Mouse (Mus musculus) CH12.LX (cell line): ENCODE measurements around the gene Dyrk3. TPM values are rescaled to one million over a fixed set of nuclear protein-coding genes. Genes with fewer than 3 reads are reported as not detected.

ENCODE experiments used
- DNase-seq: peaks from one replicate; pipeline ENCODE4 v3.0.0-alpha.2; 2013; ENCODE audit errors: extremely low read depth
- H3K27ac ChIP-seq: 2 replicates; pipeline ENCODE4 v1.5.1; 2012; ENCODE audit warnings: low read depth, mild to moderate bottlenecking, control low read depth, moderate library complexity; ENCODE audit not compliant: insufficient read depth
- H3K27me3 ChIP-seq: replicated peaks from 2 replicates; pipeline ENCODE3; 2012; ENCODE audit warnings: inconsistent platforms
- H3K36me3 ChIP-seq, 2 experiments: replicated peaks in 1 of 2; 2 replicates each; pipeline versions ENCODE3 to v1.6.1; 2012; ENCODE audit warnings: inconsistent platforms in 1 of 2, low read length in 1 of 2, mild to moderate bottlenecking in 1 of 2, mixed read lengths in 1 of 2, moderate library complexity in 1 of 2; ENCODE audit not compliant: control insufficient read depth in 1 of 2, insufficient read depth in 1 of 2
- H3K4me1 ChIP-seq, 2 experiments: 2 replicates each; pipeline ENCODE4 v1.6.1; 2012; ENCODE audit warnings: inconsistent platforms in 1 of 2, moderate library complexity in 1 of 2; ENCODE audit not compliant: insufficient read depth in 2 of 2, control insufficient read depth in 1 of 2
- H3K4me2 ChIP-seq: 2 replicates; pipeline ENCODE4 v1.6.1; 2012; ENCODE audit warnings: low read depth, mild to moderate bottlenecking, control low read depth; ENCODE audit not compliant: poor library complexity, insufficient read depth, severe bottlenecking
- H3K4me3 ChIP-seq, 3 experiments: fragments of 150-350 bp in 1 of 3; sonication (generic) in 1 of 3; replicated peaks in 1 of 3; 2 replicates each; pipeline versions ENCODE3 to v1.5.1; 2011 to 2012; ENCODE audit warnings: low read depth in 2 of 3, low read length in 2 of 3, mild to moderate bottlenecking in 2 of 3, moderate library complexity in 2 of 3, control low read depth in 1 of 3, improper control_type of control experiment in 1 of 3, inconsistent platforms in 1 of 3, mixed read lengths in 1 of 3; ENCODE audit not compliant: poor library complexity in 1 of 3
- H3K79me2 ChIP-seq: replicated peaks from 2 replicates; pipeline ENCODE4 v1.6.1; 2012; ENCODE audit warnings: mild to moderate bottlenecking, moderate library complexity; ENCODE audit not compliant: control insufficient read depth, poor library complexity, insufficient read depth, severe bottlenecking; ENCODE audit errors: extremely low read depth
- H3K9ac ChIP-seq: 2 replicates; pipeline ENCODE4 v1.6.1; 2012; ENCODE audit warnings: low read depth, mild to moderate bottlenecking, control low read depth, moderate library complexity; ENCODE audit not compliant: insufficient read depth
- H3K9me3 ChIP-seq: replicated peaks from 2 replicates; pipeline ENCODE3; 2012; ENCODE audit warnings: low read length, inconsistent platforms, mixed read lengths
- BHLHE40 ChIP-seq: IDR thresholded peaks from 2 replicates; pipeline ENCODE4 v1.6.1; 2011; ENCODE audit warnings: mild to moderate bottlenecking, low read depth, low read length, improper control_type of control experiment
- CHD1 ChIP-seq: IDR thresholded peaks from 2 replicates; pipeline ENCODE4 v1.6.1; 2012; ENCODE audit warnings: low read depth, low read length, improper control_type of control experiment, inconsistent platforms
- CTCF ChIP-seq, 2 experiments: IDR thresholded peaks in 1 of 2; conservative IDR thresholded peaks in 1 of 2; 2 replicates each; pipeline ENCODE4 v1.5.1; 2011 to 2012; ENCODE audit warnings: low read depth in 2 of 2, low read length in 2 of 2, improper control_type of control experiment in 1 of 2, inconsistent platforms in 1 of 2, mild to moderate bottlenecking in 1 of 2, moderate library complexity in 1 of 2
- EP300 ChIP-seq: IDR thresholded peaks from 2 replicates; pipeline ENCODE4 v1.6.1; 2011; ENCODE audit warnings: low read length, improper control_type of control experiment
- ETS1 ChIP-seq: conservative IDR thresholded peaks from 2 replicates; pipeline ENCODE4 v1.6.1; 2012; ENCODE audit warnings: low read depth, mild to moderate bottlenecking, inconsistent platforms, low read length, improper control_type of control experiment, moderate library complexity
- GABPA ChIP-seq: IDR thresholded peaks from 2 replicates; pipeline ENCODE4 v1.6.1; 2012; ENCODE audit warnings: low read depth, low read length, improper control_type of control experiment, inconsistent platforms; ENCODE audit not compliant: insufficient replicate concordance
- IRF4 ChIP-seq: IDR thresholded peaks from 2 replicates; pipeline ENCODE4 v1.6.1; 2014; ENCODE audit warnings: low read depth, mild to moderate bottlenecking, inconsistent platforms, low read length, improper control_type of control experiment
- JUN ChIP-seq: IDR thresholded peaks from 2 replicates; pipeline ENCODE4 v1.6.1; 2011; ENCODE audit warnings: low read depth, mild to moderate bottlenecking, low read length, improper control_type of control experiment, moderate library complexity; ENCODE audit not compliant: insufficient read depth
- JUND ChIP-seq: conservative IDR thresholded peaks from 2 replicates; pipeline ENCODE4 v1.6.1; 2011; ENCODE audit warnings: low read depth, low read length, improper control_type of control experiment
- KAT2A ChIP-seq: IDR thresholded peaks from 2 replicates; pipeline ENCODE4 v1.6.1; 2012; ENCODE audit warnings: low read length, improper control_type of control experiment, inconsistent platforms; ENCODE audit not compliant: insufficient replicate concordance
- MAFK ChIP-seq: IDR thresholded peaks from 2 replicates; pipeline ENCODE4 v1.6.1; 2011; ENCODE audit warnings: low read length, improper control_type of control experiment; ENCODE audit not compliant: insufficient replicate concordance
- MAX ChIP-seq: IDR thresholded peaks from 2 replicates; pipeline ENCODE4 v1.6.1; 2011; ENCODE audit warnings: low read length, improper control_type of control experiment
- MEF2A ChIP-seq: IDR thresholded peaks from 2 replicates; pipeline ENCODE4 v1.6.1; 2014; ENCODE audit warnings: low read depth, mild to moderate bottlenecking, inconsistent platforms, low read length, improper control_type of control experiment, borderline replicate concordance
- MXI1 ChIP-seq: IDR thresholded peaks from 2 replicates; pipeline ENCODE4 v1.6.1; 2011; ENCODE audit warnings: mild to moderate bottlenecking, low read depth, low read length, improper control_type of control experiment
- MYC ChIP-seq: IDR thresholded peaks from 2 replicates; pipeline ENCODE4 v1.6.1; 2011; ENCODE audit warnings: low read depth, mild to moderate bottlenecking, improper control_type of control experiment, low read length
- NRF1 ChIP-seq: IDR thresholded peaks from 2 replicates; pipeline ENCODE4 v1.6.1; 2014; ENCODE audit warnings: low read depth, mild to moderate bottlenecking, inconsistent platforms, low read length, improper control_type of control experiment, moderate library complexity
- PAX5 ChIP-seq: IDR thresholded peaks from 2 replicates; pipeline ENCODE4 v1.6.1; 2012; ENCODE audit warnings: low read length, inconsistent platforms, mixed read lengths
- POLR2AphosphoS2 ChIP-seq: IDR thresholded peaks from 2 replicates; pipeline ENCODE4 v1.6.1; 2011; ENCODE audit warnings: low read depth, low read length, improper control_type of control experiment
- RAD21 ChIP-seq: IDR thresholded peaks from 2 replicates; pipeline ENCODE4 v1.6.1; 2011; ENCODE audit warnings: low read depth, mild to moderate bottlenecking, low read length, improper control_type of control experiment, moderate library complexity
- RCOR1 ChIP-seq: conservative IDR thresholded peaks from 2 replicates; pipeline ENCODE4 v1.6.1; 2012; ENCODE audit warnings: low read depth, mild to moderate bottlenecking, inconsistent platforms, low read length, improper control_type of control experiment
- SIN3A ChIP-seq: IDR thresholded peaks from 2 replicates; pipeline ENCODE4 v1.6.1; 2012; ENCODE audit warnings: low read length, improper control_type of control experiment, inconsistent platforms
- SMC3 ChIP-seq: IDR thresholded peaks from 2 replicates; pipeline ENCODE4 v1.6.1; 2011; ENCODE audit warnings: low read depth, low read length, improper control_type of control experiment
- USF2 ChIP-seq: conservative IDR thresholded peaks from 2 replicates; pipeline ENCODE4 v1.6.1; 2011; ENCODE audit warnings: low read depth, low read length, improper control_type of control experiment
- ZMIZ1 ChIP-seq: IDR thresholded peaks from 2 replicates; pipeline ENCODE4 v1.6.1; 2012; ENCODE audit warnings: low read depth, mild to moderate bottlenecking, inconsistent platforms, low read length, improper control_type of control experiment
- ZNF384 ChIP-seq: IDR thresholded peaks from 2 replicates; pipeline ENCODE4 v1.6.1; 2012; ENCODE audit warnings: low read depth, low read length, improper control_type of control experiment, inconsistent platforms
- dilution Hi-C: fragments of 300-500 bp; cut with MboI; formaldehyde crosslinking; loops from 2 replicates; pipeline ENCODE4 v1.14.3; 2020; ENCODE audit warnings: low sequenced_read_pairs; ENCODE audit not compliant: extremely low pct_unique_long_range_greater_than_20kb, extremely low pct_ligation_motif_present
- in situ Hi-C: fragments of 300-500 bp; cut with MboI; formaldehyde crosslinking; loops from 3 replicates; pipeline ENCODE4 v1.14.3; 2019; ENCODE audit warnings: low sequenced_read_pairs, low pct_ligation_motif_present, low pct_unique_long_range_greater_than_20kb, mixed read lengths
- polyA plus RNA-seq: library from polyadenylated mRNA; unstranded; fragments of >175 nt; gene quantifications from 2 replicates; pipeline ENCODE4 v1.2.1, GENCODE M21; 2012; ENCODE audit warnings: low read depth; ENCODE audit not compliant: insufficient read length
- total RNA-seq, 2 experiments: library from RNA; depleted of rRNA; stranded (reverse); fragments of 300-350 nt in 1 of 2; fragments of >200 nt in 1 of 2; gene quantifications; 2 replicates each; pipeline ENCODE4 v1.2.3; 2012 to 2014

The Dyrk3 gene
- total and polyA plus RNA-seq, 3 experiments, result 6.4 to 10.1 (median 8.2) TPM

GRCm38 (mm10) chr1:131185821-131186506 lies 47.8 kb upstream of the Dyrk3 start:
- dilution Hi-C loops (no loop called here), in situ Hi-C loops (no loop called here)
- H3K79me2 ChIP-seq, result 0 out of 2 replicates have a peak, but pooled peaks cover 3% of the 10 kb centered on the region
- H3K27me3 ChIP-seq, result no peaks in the 10 kb centered on the region
- no peak for DNase-seq
- no peak for TF ChIP-seq MAFK
- no peak for TF ChIP-seq ZMIZ1
- no peak for TF ChIP-seq MYC
- no peak for TF ChIP-seq JUND
- TF ChIP-seq GABPA, result no peak
- no peak for TF ChIP-seq CTCF (conservative IDR thresholded peaks at IDR 0.05 in 1 of 2, IDR thresholded peaks at IDR 0.05 in 1 of 2; ENCODE audit: low read depth in 2 of 2, low read length in 2 of 2)
- no peak for TF ChIP-seq SMC3
- no peak for TF ChIP-seq IRF4
- no peak for TF ChIP-seq EP300
- TF ChIP-seq SIN3A, result no peak
- TF ChIP-seq PAX5, result no peak
- no peak for TF ChIP-seq RAD21
- TF ChIP-seq MAX, result no peak
- TF ChIP-seq BHLHE40, result no peak
- TF ChIP-seq JUN, result no peak
- no peak for TF ChIP-seq MXI1
- no peak for TF ChIP-seq USF2
- TF ChIP-seq ZNF384, result no peak
- no peak for TF ChIP-seq CHD1
- no peak overlapping the region for H3K27ac ChIP-seq
- no peak overlapping the region for H3K4me3 ChIP-seq
- H3K9ac ChIP-seq, result no peak overlapping the region
- H3K36me3 ChIP-seq, result peaks cover 21 to 71% of the 10 kb centered on the region in 2 experiments
- H3K4me2 ChIP-seq, result no peak overlapping the region
- H3K9me3 ChIP-seq, result no peaks in the 10 kb centered on the region
- H3K4me1 ChIP-seq, result peaks cover 21 to 83% of the 10 kb centered on the region in 2 experiments

- Histone ChIP-seq H3K27ac (no peak overlapping the region), H3K27me3 (no peaks in the 10 kb centered on the region), H3K79me2 (0 out of 2 replicates have a peak, but pooled peaks cover 3% of the 10 kb centered on the region), H3K4me3 (no peak overlapping the region), H3K4me2 (no peak overlapping the region), H3K36me3 (peaks cover 29 to 75% of the 10 kb centered on the region in 2 experiments), H3K9me3 (no peaks in the 10 kb centered on the region), H3K4me1 (peaks cover 21 to 76% of the 10 kb centered on the region in 2 experiments), H3K9ac (no peak overlapping the region)
- TF ChIP-seq ETS1 (no peak), RCOR1 (no peak), ZMIZ1 (no peak), CTCF (conservative IDR thresholded peaks at IDR 0.05 in 1 of 2, IDR thresholded peaks at IDR 0.05 in 1 of 2; ENCODE audit: low read depth in 2 of 2, low read length in 2 of 2) (no peak), NRF1 (no peak), POLR2AphosphoS2 (no peak), MAX (no peak), MXI1 (no peak), IRF4 (no peak), MEF2A (no peak), KAT2A (no peak), JUN (no peak), JUND (no peak)
- in situ Hi-C loops, result loop anchor here (5.0 kb wide), 2 partner anchors 32 to 72 kb away; no protein-coding TSS in a partner anchor
- dilution Hi-C loops, result no loop called here
- no peak for DNase-seq
These were observed 47.0 kb upstream of the Dyrk3 start for GRCm38 (mm10) chr1:131184956-131185660.
